Mouse (Mus musculus) C2C12 (cell line): ENCODE results near the gene Foxa2. TPM values are rescaled to one million over a fixed set of nuclear protein-coding genes. Genes with fewer than 3 reads are reported as not detected.

Experiments used
- H3K27me3 ChIP-seq: one replicate; pipeline ENCODE4 v1.6.1; 2011; ENCODE audit not compliant: control insufficient read depth, insufficient read depth, insufficient read length
- H3K36me3 ChIP-seq: one replicate; pipeline ENCODE4 v1.6.1; 2011; ENCODE audit not compliant: control insufficient read depth, insufficient read depth
- H3K4me3 ChIP-seq: one replicate; pipeline ENCODE4 v1.5.1; 2011; ENCODE audit warnings: mild to moderate bottlenecking, control low read depth; ENCODE audit not compliant: poor library complexity, insufficient read depth, severe bottlenecking
- H3K79me2 ChIP-seq: one replicate; pipeline ENCODE4 v1.6.1; 2011; ENCODE audit not compliant: control insufficient read depth, insufficient read depth
- H3K79me3 ChIP-seq: one replicate; pipeline ENCODE4 v1.6.1; 2011; ENCODE audit warnings: low read depth, control low read depth
- H3ac ChIP-seq: one replicate; pipeline ENCODE3; 2011; ENCODE audit warnings: low read depth; ENCODE audit not compliant: control insufficient read depth, insufficient read length
- CEBPB ChIP-seq: IDR thresholded peaks from one replicate; pipeline ENCODE4 v1.6.1; 2011; ENCODE audit warnings: low read depth, mild to moderate bottlenecking, control low read depth, moderate library complexity
- CTCF ChIP-seq: IDR thresholded peaks from one replicate; pipeline ENCODE4 v1.5.1; 2011; ENCODE audit not compliant: control insufficient read depth, insufficient read depth, insufficient read length
- FOSL1 ChIP-seq: IDR thresholded peaks from one replicate; pipeline ENCODE4 v1.8.0; 2011; ENCODE audit warnings: mild to moderate bottlenecking, low read length; ENCODE audit not compliant: poor library complexity, insufficient read depth, severe bottlenecking
- MAX ChIP-seq: IDR thresholded peaks from one replicate; pipeline ENCODE4 v1.6.1; 2011; ENCODE audit warnings: mild to moderate bottlenecking, control low read depth
- MYOD1 ChIP-seq: IDR thresholded peaks from one replicate; pipeline ENCODE4 v1.6.1; 2011; ENCODE audit warnings: low read depth; ENCODE audit not compliant: control insufficient read depth, insufficient read length
- MYOG ChIP-seq: IDR thresholded peaks from one replicate; pipeline ENCODE4 v1.6.1; 2011; ENCODE audit not compliant: control insufficient read depth, insufficient read length; ENCODE audit errors: extremely low read depth
- USF1 ChIP-seq: IDR thresholded peaks from one replicate; pipeline ENCODE4 v1.6.1; 2011; ENCODE audit warnings: low read depth, mild to moderate bottlenecking, control low read depth, moderate library complexity
- polyA plus RNA-seq: library from polyadenylated mRNA; unstranded; fragments of >200 nt; fragmentation: generic; extraction: Trizol; gene quantifications from one replicate; pipeline ENCODE4 v1.2.1, GENCODE M21; 2012; ENCODE audit warnings: missing spikeins

Gene Foxa2
- polyA plus RNA-seq, 1 experiment: 3.6 TPM

- H3K36me3 ChIP-seq: no peaks in the 10 kb centered on the region
- no peaks in the 10 kb centered on the region for H3K79me3 ChIP-seq
- no peak overlapping the region for H3K4me3 ChIP-seq
- H3K79me2 ChIP-seq: no peaks in the 10 kb centered on the region
- no peak for TF ChIP-seq FOSL1
- no peak for TF ChIP-seq MYOG
- no peak for TF ChIP-seq MAX
- no peak for TF ChIP-seq CEBPB
- TF ChIP-seq MYOD1: no peak
- no peak for TF ChIP-seq USF1
- H3K27me3 ChIP-seq: no peaks in the 10 kb centered on the region
- H3ac ChIP-seq: no peak overlapping the region
Measured at GRCm38 (mm10) chr2:148020125-148020524, 26.6 kb downstream of the Foxa2 start.

- no peaks in the 10 kb centered on the region for H3K27me3 ChIP-seq
- no peak for TF ChIP-seq MYOG
- TF ChIP-seq MYOD1: no peak
- no peak for TF ChIP-seq CEBPB
- no peak for TF ChIP-seq USF1
- TF ChIP-seq CTCF: no peak
- no peak for TF ChIP-seq MAX
- TF ChIP-seq FOSL1: no peak
- no peak overlapping the region for H3ac ChIP-seq
- no peaks in the 10 kb centered on the region for H3K79me3 ChIP-seq
- no peaks in the 10 kb centered on the region for H3K79me2 ChIP-seq
- H3K4me3 ChIP-seq: no peak overlapping the region
- no peaks in the 10 kb centered on the region for H3K36me3 ChIP-seq
Measured at GRCm38 (mm10) chr2:148017782-148018690, 28.7 kb downstream of the Foxa2 start.

GRCm38 (mm10) chr2:148013382-148013781 is 33.4 kb downstream of the Foxa2 start:
- Histone ChIP-seq H3K4me3 (no peak overlapping the region), H3K79me3 (no peaks in the 10 kb centered on the region), H3K36me3 (no peaks in the 10 kb centered on the region), H3K27me3 (no peaks in the 10 kb centered on the region), H3ac (no peak overlapping the region), H3K79me2 (no peaks in the 10 kb centered on the region)
- TF ChIP-seq CEBPB (peak; percentile 96), MYOD1 (no peak), MAX (peak; percentile 66), MYOG (no peak)

- H3K36me3 ChIP-seq: no peaks in the 10 kb centered on the region
- H3K79me2 ChIP-seq: no peaks in the 10 kb centered on the region
- H3K4me3 ChIP-seq: no peak overlapping the region
- H3K79me3 ChIP-seq: no peaks in the 10 kb centered on the region
- TF ChIP-seq MAX (no peak), CEBPB (no peak), CTCF (no peak), MYOD1 (no peak), USF1 (no peak), FOSL1 (no peak), MYOG (no peak)
- H3K27me3 ChIP-seq: no peaks in the 10 kb centered on the region
- no peak overlapping the region for H3ac ChIP-seq
Measured at GRCm38 (mm10) chr2:148009049-148009448, 37.7 kb downstream of the Foxa2 start.

- H3K79me2 ChIP-seq: no peaks in the 10 kb centered on the region
- no peaks in the 10 kb centered on the region for H3K36me3 ChIP-seq
- no peaks in the 10 kb centered on the region for H3K27me3 ChIP-seq
- H3K4me3 ChIP-seq: no peak overlapping the region
- TF ChIP-seq MYOG (no peak), CEBPB (no peak), MYOD1 (no peak), FOSL1 (no peak), USF1 (no peak), MAX (no peak)
- H3ac ChIP-seq: no peak overlapping the region
- no peaks in the 10 kb centered on the region for H3K79me3 ChIP-seq
Measured at GRCm38 (mm10) chr2:148004554-148005521, 41.9 kb downstream of the Foxa2 start.
